Mouse (Mus musculus): ENCODE results near the gene Ddn.

Gene Ddn

DNA sequence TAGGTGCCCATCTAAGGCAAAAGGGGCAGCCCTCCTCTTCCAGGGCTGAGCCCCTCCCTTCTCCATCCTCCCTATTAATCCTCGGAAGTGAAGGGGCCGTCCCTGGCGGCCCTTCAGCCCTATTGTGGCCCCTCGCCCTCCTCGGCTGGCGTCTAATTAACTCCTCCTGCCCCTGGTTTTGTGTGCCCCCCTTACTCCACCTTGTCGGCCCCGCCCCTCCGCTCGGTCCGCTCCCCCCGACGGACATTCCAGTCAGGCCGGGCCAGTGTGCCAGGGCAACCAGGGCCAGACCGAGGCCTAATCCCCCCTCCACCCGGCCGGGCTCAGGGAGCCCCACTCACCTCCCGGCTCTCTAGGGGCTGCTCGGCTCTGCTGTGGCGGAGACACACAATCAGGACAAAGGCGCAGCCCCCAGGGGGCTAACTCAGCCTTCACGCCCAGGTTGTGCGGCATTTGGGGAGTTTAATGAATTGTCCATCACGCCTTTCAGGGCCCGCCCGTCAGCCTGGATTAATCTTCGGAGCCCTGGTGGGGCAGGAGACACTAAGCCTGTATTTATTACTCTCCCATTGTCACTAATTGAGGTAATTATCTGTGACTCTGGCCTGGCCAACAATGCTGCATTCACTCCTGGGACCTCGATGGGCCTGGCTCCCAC, 11.3 kb downstream of the Ddn start:
- no peak for DNase-seq (ENCODE audit: low read depth in 1 of 2, low spot score in 2 of 2)

DNA sequence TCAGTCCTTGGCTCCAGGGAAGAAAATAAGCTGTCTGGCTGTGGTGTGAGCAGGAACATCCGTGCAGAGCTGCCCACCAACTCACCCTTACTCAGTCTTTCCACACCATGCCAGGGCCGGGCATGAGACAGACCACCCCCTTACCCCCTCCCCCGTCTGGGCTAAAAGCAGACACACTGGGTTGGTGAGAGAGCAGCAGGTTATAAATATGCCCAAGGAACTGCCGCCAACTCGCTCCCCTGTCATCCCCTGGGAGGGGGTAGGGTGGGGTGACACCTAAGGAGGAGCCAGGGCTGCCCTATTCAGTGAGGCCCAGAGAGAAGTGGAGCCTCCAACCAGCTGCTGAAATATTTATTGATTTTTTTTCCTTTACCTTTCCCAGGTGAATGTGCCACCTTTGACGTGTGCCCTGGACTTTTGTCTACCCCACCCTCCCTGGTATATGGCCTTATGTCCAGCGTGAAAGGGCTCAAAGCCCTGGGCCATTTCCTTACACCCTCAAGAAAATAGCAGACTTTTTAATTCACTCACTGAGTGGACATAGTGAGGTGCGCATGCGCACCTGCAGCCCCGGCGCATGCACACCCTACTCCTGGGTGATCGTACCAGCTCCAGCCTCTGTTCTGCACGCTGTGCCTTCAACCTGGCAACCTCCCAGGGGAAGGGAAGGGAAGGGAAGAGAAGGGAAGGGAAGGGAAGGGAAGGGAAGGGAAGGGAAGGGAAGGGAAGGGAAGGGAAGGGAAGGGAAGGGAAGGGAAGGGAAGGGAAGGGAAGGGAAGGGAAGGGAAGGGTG, 12.3 kb downstream of the Ddn start:
- DNase-seq (ENCODE audit: low read depth in 1 of 2, low spot score in 2 of 2) = no peak

DNA sequence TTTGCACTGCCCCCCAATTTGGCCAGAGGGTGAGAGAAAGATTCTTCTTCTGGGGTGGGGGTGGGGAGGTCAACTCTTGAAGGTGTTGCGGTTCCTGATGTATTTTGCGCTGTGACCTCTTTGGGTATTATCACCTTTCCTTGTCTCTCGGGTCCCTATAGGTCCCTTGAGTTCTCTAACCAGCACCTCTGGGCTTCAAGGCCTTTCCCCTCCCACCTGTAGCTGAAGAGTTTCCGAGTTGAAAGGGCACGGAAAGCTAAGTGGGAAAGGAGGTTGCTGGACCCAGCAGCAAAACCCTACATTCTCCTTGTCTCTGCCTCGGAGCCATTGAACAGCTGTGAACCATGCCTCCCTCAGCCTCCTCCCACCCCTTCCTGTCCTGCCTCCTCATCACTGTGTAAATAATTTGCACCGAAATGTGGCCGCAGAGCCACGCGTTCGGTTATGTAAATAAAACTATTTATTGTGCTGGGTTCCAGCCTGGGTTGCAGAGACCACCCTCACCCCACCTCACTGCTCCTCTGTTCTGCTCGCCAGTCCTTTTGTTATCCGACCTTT, 16.1 kb downstream of the Ddn start:
- no peak for DNase-seq (ENCODE audit: low read depth in 1 of 2, low spot score in 2 of 2)

DNA sequence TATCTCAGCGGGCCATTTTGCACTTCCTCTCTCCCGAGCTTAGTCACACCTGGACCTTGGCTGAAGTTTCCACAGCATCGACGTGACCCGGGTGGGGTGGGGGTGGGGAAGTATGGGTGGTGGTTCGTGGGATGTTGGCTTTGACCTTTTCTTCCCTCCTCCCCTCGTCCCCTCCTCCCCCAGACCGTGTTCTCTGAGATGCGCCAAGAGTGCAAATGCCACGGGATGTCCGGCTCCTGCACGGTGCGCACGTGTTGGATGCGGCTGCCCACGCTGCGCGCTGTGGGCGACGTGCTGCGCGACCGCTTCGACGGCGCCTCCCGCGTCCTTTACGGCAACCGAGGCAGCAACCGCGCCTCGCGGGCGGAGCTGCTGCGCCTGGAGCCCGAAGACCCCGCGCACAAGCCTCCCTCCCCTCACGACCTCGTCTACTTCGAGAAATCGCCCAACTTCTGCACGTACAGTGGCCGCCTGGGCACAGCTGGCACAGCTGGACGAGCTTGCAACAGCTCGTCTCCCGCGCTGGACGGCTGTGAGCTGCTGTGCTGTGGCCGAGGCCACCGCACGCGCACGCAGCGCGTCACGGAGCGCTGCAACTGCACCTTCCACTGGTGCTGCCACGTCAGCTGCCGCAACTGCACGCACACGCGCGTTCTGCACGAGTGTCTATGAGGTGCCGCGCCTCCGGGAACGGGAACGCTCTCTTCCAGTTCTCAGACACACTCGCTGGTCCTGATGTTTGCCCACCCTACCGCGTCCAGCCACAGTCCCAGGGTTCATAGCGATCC, 16.9 kb downstream of the Ddn start:
- DNase-seq (ENCODE audit: low read depth in 1 of 2, low spot score in 2 of 2) = no peak

DNA sequence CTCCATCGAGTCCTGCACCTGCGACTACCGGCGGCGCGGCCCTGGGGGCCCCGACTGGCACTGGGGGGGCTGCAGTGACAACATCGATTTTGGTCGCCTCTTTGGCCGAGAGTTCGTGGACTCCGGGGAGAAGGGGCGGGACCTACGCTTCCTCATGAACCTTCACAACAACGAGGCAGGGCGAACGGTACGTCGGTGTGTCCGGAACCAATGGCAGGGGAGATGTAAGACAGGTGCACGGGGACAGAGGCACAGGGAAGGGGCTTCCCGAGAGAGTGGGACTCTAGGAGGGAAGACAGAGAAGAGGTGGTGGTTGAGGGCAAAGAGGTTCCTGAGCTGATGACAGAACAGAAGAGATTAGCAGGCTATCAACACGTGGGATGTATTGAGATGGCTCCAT, 17.5 kb downstream of the Ddn start:
- no peak for DNase-seq (ENCODE audit: low read depth in 1 of 2, low spot score in 2 of 2)

DNA sequence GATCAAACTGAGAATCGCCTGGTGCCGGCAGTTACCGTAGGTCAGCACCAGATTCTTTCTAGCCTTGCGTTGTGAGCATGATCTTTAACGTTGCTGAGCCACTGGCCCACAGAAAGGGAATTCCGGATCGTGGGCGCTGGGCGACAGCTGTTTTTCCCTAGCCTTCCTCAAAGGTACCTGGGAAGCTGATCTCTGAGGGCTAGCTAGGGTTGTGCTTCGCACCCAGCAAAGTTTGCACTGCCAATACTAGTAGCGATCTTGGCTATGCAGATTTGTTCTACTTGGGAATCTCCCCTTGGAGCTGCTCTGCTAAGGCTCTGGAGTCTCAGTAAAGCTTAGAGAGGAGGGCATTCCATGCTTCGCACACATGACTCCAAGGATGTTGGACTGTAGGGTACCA, 18.1 kb downstream of the Ddn start:
- no peak for DNase-seq (ENCODE audit: low read depth in 1 of 2, low spot score in 2 of 2)

DNA sequence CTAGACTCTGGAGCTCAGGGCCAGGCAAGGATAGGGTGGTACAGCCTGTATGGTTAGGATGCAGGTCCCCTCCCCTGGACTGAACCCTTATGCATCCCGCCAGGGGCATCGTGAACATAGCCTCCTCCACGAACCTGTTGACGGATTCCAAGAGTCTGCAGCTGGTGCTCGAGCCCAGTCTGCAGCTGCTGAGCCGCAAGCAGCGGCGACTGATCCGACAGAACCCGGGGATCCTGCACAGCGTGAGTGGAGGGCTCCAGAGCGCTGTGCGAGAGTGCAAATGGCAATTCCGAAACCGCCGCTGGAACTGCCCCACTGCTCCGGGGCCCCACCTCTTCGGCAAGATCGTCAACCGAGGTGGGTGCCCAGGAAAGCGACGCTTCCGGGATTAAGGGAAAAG, 18.5 kb downstream of the Ddn start:
- DNase-seq (ENCODE audit: low read depth in 1 of 2, low spot score in 2 of 2) = no peak

DNA sequence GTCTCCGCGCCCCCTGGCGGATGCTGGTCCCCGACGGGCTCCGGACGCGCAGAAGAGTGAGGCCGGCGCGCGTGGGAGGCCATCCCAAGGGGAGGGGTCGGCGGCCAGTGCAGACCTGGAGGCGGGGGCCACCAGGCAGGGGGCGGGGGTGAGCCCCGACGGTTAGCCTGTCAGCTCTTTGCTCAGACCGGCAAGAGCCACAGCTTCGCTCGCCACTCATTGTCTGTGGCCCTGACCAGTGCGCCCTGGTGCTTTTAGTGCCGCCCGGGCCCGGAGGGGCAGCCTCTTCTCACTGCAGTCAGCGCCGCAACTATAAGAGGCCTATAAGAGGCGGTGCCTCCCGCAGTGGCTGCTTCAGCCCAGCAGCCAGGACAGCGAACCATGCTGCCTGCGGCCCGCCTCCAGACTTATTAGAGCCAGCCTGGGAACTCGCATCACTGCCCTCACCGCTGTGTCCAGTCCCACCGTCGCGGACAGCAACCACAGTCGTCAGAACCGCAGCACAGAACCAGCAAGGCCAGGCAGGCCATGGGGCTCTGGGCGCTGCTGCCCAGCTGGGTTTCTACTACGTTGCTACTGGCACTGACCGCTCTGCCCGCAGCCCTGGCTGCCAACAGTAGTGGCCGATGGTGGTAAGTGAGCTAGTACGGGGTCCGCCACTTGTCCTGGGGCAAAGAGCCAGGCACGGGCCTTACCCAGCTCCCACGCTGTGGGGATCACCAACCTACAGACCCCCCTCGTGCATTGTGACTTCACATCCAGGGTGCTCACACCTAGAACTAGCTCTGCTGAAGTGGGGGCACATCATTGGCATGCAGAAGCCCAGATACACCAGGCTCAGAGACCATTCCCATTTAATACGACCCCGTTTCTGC, 19.4 kb downstream of the Ddn start, which contains the start of gene Wnt1:
Wnt1 (plus strand) TSS at position 197 of the 875 bp plus-strand sequence.
- no peak for DNase-seq (ENCODE audit: low read depth in 1 of 2, low spot score in 2 of 2)

DNA sequence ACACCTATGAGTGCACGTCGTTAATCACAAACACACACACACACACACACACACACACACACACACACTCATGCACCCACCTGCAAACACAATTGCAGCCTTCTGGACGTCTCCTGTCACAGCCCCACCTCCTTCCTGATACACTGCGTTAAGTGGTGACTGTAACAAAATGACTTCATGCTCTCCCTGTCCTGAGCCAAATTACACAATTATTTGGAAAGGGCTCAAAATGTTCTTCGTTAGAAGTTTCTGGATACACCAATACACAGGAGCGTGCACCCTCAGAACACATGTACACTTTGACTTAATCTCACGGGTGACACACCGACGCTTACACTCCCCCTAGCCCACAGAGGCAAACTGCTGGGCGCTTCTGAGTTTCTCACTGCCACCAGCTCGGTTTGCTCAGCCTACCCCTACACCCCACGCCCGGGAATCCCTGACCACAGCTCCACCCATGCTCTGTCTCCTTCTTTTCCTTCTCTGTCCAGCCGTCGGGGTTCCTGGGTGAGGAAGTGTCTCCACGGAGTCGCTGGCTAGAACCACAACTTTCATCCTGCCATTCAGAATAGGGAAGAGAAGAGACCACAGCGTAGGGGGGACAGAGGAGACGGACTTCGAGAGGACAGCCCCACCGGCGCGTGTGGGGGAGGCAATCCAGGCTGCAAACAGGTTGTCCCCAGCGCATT, 20.2 kb downstream of the Ddn start:
- DNase-seq (ENCODE audit: low read depth in 1 of 2, low spot score in 2 of 2) = no peak

DNA sequence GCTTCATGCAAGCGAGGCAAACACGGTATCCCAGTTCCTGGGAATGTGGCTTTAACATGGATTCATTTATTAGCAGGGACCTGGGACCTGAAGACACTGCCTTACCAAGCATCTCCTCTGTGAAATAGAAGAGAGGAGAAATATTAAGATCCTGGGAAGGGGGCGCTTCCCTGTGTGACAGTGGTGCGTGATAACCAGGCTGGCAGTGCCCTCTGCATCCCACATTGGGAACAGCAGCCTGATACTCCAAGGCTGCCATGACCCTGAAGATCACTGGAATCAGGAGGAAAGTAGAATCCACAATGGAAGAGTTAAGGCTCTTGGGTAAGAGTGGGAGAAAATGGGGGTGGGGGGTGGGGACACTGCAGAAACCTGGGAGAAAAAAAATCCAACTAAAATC, 21.4 kb downstream of the Ddn start:
- no peak for DNase-seq (ENCODE audit: low read depth in 1 of 2, low spot score in 2 of 2)

DNA sequence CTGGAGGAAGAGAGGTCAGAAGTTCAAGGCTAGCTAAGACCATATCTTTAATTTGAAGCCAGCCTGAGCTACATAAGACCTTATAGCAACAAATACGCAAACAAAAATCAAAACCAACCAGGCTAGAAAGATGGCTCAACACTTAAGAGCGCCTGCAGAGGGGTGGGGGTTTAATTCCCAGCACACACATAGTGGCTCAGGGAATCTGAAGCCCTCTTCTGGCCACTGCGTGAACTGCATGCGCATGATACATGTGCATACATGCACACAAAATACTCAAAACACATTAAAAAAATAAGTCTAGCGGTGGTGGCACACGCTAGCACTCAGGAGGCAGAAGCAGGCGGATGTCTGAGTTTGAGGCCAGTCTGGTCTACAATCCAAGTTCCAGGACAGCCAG, 23.5 kb downstream of the Ddn start:
- no peak for DNase-seq (ENCODE audit: low read depth in 1 of 2, low spot score in 2 of 2)

DNA sequence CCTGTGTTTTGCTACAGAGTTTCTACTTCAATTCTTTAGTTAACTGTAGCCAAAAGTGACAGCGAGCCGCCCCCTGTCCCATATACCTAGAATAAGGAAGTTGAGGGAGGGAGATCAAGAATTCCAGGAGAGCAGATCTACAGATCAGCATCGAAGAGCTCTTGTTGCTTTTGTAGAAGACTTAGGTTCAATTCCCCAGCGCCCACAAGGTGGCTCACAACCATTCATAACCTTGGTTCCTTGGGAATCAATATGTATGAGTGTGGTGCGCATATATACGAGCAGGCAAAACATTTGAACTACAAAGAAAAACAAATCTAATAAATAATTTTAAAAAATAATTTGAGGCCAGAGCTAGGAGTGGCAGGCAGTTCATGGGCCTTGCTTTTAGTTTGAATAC, 28.1 kb downstream of the Ddn start:
- DNase-seq (ENCODE audit: low read depth in 1 of 2, low spot score in 2 of 2) = no peak

DNA sequence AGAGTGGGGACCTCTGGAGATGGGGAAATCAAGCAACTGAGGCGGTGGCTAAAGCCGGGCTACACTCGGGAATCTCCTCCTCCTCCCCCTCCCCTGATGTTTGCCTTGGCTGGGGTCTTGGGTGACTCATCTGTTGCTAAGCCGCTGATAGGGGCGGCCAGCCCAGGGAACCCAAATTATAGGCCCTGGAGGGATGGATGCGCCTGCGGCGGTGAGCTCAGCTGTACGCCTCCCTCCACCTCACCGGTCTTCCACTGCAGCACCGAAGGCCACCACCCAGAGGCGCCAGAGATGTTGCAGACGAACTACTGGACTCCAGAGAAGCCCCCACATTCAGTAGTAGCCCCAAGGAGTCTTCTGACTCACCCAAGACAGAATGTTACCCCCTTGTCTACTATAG, 28.7 kb downstream of the Ddn start:
- DNase-seq (ENCODE audit: low read depth in 1 of 2, low spot score in 2 of 2) = no peak

DNA sequence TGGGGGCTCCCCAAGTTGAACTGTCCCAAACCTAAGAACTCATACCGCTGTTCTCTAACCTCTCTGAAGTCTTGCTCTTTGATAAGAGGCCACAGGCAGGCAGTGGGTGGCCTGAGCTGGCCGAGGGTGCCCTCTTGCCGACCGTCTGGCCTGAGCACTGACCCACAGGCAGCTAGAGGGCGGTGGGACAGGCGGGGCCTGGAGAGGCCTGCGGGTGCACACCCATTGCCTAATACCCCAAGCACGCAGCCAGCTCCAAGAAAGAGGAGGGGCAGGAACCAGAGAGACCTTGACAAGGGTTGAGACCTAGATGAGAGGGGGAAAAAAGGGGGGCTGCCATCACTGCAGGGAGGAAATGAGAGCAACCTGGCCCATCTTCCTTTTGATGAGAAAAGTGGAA, 29.2 kb downstream of the Ddn start:
- no peak for DNase-seq (ENCODE audit: low read depth in 1 of 2, low spot score in 2 of 2)

DNA sequence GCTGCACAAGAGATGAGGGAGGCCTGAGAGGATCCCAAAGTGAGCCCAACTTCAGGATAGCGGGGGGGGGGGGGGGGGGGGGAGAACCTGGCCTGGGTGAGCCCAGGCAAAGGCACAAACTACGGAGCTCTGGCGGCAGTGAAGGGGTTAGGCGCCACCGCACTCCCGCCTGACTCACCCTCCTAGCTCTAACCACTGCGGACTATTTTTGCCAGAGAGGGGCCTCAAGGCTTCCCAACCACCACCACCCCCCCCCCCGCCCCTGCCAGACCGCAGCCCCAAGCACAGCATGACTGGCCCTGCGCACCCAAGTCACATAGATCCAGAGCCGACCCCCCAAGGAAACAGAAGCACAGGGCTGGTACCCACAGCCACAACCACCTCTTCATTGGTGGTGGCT, 30.5 kb downstream of the Ddn start:
- DNase-seq (ENCODE audit: low read depth in 1 of 2, low spot score in 2 of 2) = no peak

DNA sequence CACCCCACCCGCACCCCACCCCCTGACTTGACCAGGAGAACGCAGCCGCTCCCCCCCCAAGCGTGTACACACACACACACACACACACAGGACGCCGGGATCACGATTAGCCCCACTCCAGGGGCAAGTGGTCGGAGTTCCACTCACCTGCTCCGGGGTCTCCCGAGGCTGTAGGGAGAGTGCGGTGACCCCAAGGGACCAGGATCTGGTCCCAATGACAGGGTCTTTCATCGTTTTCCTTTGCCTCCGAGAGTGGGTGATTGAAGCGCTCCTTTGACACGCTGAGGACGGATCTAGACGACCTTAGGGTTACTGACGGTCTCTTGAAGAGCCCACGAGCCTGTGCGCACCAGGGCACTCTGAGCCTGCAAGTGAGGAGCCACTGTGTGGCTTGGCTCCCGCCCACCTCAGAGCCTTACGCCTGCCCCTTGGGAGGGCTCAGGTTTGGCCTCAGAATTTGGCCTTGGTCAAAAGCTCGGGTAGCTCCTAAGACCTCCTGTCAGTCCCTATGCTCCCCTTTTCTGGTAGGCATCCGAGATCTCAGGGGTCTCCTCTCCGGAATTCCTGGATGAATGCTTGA, 31.0 kb downstream of the Ddn start:
- no peak for DNase-seq (ENCODE audit: low read depth in 1 of 2, low spot score in 2 of 2)

DNA sequence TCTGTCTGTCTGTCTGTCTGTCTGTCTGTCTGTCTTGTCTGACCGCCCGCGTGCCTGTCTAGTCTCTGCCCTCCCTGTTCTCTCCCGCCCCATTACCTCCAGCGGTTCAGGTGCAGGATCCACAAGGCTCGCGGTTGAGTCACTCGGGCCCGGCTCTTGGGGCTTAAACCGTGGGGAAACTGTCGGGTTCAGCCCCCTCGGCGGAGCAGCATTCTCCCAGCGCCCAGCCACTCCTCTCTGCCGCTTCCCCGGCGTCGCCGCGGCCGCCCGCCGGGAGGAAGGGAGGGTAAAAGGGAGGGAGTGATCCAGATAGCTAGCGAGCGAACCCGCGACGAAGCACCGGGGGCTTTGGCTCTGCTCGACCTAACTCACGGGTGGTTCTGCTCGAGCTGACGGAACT, 31.5 kb downstream of the Ddn start, which contains the start of gene Wnt10b:
Wnt10b (minus strand) TSS at position 389 of the 400 bp plus-strand sequence.
- no peak for DNase-seq (ENCODE audit: low read depth in 1 of 2, low spot score in 2 of 2)

DNA sequence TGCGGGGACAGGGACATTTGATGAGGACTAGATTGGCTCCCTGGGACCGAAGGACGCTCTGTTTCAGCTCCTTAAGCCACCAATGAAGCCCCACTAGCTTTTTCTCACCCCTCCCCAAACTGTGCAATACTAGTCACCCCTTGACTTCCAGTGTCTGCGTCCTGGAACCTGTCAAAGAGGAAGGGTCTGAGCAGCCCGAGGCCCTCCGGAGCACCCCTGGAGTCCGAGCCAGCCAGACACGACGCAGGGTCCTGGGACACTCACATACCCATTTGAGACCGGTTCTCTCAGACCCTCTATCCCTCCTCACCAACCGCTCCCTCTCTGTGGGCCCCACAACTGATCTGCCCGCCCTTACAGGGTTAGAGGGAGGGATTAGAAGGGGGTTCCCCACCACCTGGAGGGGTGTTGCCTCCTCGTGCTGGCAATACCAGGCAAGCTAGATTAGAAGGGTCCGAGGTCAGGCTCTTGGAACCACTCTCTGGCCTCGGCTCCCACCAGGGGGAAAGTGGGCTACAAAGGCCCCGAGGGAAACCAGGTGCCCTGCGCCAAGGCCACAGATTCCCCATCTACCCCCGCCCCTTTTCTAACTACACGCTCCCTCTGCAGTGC, 32.2 kb downstream of the Ddn start:
- DNase-seq (ENCODE audit: low read depth in 1 of 2, low spot score in 2 of 2) = no peak

DNA sequence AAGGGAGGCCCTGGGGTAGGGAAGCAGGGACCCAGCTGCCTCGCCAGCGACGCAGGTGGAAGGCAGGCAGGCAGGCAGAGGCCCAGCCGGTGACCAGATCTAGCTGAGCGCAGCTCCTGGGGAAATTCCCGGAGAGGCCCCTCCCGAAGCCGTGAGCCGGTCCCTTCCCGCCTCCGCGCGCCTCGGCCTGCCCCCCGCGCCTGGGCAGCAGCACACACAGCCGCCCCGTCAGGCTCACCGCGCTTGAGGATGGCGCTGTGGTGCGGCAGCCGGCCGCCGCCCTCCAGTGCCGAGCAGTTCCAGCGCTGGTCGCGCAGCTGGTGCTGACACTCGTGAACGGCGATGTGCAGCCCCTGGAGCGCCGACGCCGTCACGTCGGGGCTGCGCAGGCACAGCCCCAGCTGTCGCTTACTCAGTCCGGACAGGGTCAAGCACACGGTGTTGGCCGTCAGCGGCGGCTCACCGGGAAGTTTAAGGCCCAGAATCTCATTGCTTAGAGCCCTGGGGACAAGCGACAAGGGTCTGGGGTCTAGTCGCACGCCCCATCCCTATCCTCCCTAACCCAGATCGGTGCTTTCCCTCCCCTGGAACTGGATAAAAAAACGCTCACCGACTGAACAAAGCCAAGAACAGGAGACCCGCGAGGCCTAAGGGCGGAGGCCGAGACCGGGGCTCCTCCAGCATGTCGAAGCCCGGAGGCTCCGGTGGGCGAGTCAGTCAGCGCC, 32.8 kb downstream of the Ddn start:
- no peak for DNase-seq (ENCODE audit: low read depth in 1 of 2, low spot score in 2 of 2)

Data from monocyte, adult 2 months (primary cell).